Mouse (Mus musculus): Measurements from ENCODE around the gene Urb2. TPM values are rescaled to one million over a fixed set of nuclear protein-coding genes. Genes with fewer than 3 reads are reported as not detected.

Urb2 gene
- total and polyA plus RNA-seq, 2 experiments from 2014 or later: 1.8 to 14.8 TPM

DNA sequence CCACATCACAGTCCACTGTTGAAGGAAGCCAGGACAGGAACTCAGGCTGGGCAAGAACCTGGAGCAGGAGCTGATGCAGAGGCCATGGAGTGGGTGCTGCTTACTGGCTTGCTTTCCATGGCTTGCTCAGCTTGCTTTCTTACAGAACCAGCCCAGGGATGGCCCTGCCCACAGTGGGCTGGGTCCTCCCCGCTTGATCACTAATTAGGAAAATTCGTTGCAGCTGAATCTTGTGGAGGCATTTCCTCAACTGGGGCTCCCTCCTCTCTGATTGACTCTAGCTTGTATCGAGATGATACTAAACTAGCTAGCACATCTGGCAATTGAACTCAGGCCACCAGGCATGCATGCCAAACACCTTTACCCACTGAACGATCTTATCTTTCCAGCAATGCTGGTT, 18.0 kb downstream of the Urb2 start:
- H3K36me3 ChIP-seq (ENCODE audit: insufficient read depth): peaks cover 65% of the 10 kb centered on the region

DNA sequence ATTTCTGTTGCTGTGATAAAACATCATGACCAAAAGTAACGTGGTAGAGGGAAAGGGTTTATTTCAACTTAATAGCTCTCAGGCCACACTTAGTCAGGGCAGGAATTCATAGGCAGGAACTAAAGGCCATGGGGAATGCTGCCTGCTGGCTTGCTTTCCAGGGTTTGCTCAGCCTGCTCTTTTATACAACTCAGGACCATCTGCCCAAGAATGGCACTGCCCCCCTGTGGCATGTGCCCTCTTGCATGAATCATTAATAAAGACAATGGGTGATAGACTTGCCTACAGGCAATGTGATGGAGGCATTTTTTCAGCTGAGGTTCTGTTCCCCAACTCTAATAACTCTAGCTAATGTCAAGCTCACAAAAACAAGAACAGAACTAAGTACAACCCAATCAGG, 20.9 kb downstream of the Urb2 start:
- 84% methylated on average over 1 of the region's 1 CpGs for WGBS
- Histone ChIP-seq H3K27ac (ENCODE audit: low read depth, low read length) (no peak overlapping the region), H3K27me3 (ENCODE audit: insufficient read depth, low read length) (no peaks in the 10 kb centered on the region), H3K4me3 (ENCODE audit: low read depth, low read length) (no peak overlapping the region), H3K9ac (no peak overlapping the region), H3K4me2 (ENCODE audit: low read depth) (no peak overlapping the region), H3K9me3 (ENCODE audit: low read length) (no peaks in the 10 kb centered on the region), H3K4me1 (ENCODE audit: insufficient read depth) (no peaks in the 10 kb centered on the region), H3K36me3 (ENCODE audit: insufficient read depth) (peaks cover 53% of the 10 kb centered on the region)
- TF ChIP-seq CTCF (IDR thresholded peaks at IDR 0.05; ENCODE audit: low read depth): no peak
- no peak for DNase-seq
- no peak for ATAC-seq

More for the DNA sequence above, 18.0 kb downstream of the Urb2 start:
- TF ChIP-seq CTCF (IDR thresholded peaks at IDR 0.05; ENCODE audit: low read depth): no peak
- Histone ChIP-seq H3K4me3 (ENCODE audit: low read depth, low read length) (no peak overlapping the region), H3K9me3 (ENCODE audit: low read length) (no peaks in the 10 kb centered on the region), H3K4me2 (ENCODE audit: low read depth) (no peak overlapping the region), H3K4me1 (ENCODE audit: insufficient read depth) (no peaks in the 10 kb centered on the region), H3K9ac (no peak overlapping the region), H3K27ac (ENCODE audit: low read depth, low read length) (no peak overlapping the region), H3K27me3 (ENCODE audit: insufficient read depth, low read length) (no peaks in the 10 kb centered on the region)
- DNase-seq (no peak), ATAC-seq (no peak)
- 85% methylated on average over 4 of the region's 4 CpGs for WGBS

DNA sequence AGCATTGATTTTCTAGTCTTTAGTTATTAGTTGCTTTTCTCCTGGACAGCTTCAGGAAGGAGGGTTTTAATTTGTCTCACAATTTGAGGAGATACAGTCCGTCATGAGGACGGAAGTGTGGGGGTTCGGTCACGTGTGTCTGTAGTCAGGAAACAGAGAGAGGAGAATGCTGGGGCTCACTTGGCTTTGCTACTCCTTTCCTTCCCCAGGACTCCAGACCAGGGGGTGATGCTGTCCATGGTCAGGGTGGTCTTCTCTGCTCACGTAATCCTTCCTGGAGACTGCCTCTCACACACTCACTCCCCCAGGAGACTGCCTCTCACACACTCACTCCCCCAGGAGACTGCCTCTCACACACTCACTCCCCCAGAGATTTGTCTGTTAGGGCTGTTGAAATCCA, 23.1 kb downstream of the Urb2 start:
- Histone ChIP-seq H3K36me3 (ENCODE audit: insufficient read depth) (peaks cover 42% of the 10 kb centered on the region), H3K4me1 (ENCODE audit: insufficient read depth) (no peaks in the 10 kb centered on the region), H3K27me3 (ENCODE audit: insufficient read depth, low read length) (no peaks in the 10 kb centered on the region), H3K9me3 (ENCODE audit: low read length) (no peaks in the 10 kb centered on the region), H3K4me3 (ENCODE audit: low read depth, low read length) (no peak overlapping the region), H3K4me2 (ENCODE audit: low read depth) (no peak overlapping the region), H3K9ac (no peak overlapping the region), H3K27ac (ENCODE audit: low read depth, low read length) (no peak overlapping the region)
- no peak for TF ChIP-seq CTCF (IDR thresholded peaks at IDR 0.05; ENCODE audit: low read depth)
- DNase-seq (no peak), ATAC-seq (no peak)
- WGBS: 95% methylated on average over 5 of the region's 5 CpGs

DNA sequence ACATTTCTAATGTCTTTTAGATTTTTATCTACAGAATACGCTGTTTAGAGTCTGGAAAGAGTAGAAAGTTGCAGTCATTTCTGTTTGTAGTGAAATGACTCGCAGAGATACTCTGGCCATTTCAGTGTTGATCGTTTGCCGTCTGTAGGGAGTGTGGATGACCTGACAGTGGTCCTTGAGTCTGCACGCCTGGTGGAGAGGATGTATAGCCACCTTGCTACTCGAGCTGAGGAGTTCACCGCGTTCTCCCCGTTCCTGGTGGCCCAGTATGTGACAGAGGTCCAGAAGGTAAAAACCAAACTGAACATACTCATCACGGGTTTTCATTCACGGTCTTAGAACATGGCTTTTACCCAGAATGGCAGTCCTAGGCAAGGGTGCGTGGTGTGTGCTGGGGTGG, 23.6 kb downstream of the Urb2 start:
- ATAC-seq (no peak), DNase-seq (no peak)
- TF ChIP-seq CTCF (IDR thresholded peaks at IDR 0.05; ENCODE audit: low read depth): no peak
- H3K4me2 ChIP-seq (ENCODE audit: low read depth): no peak overlapping the region
- H3K4me1 ChIP-seq (ENCODE audit: insufficient read depth): no peaks in the 10 kb centered on the region
- no peaks in the 10 kb centered on the region for H3K27me3 ChIP-seq (ENCODE audit: insufficient read depth, low read length)
- H3K4me3 ChIP-seq (ENCODE audit: low read depth, low read length): no peak overlapping the region
- no peaks in the 10 kb centered on the region for H3K9me3 ChIP-seq (ENCODE audit: low read length)
- H3K27ac ChIP-seq (ENCODE audit: low read depth, low read length): no peak overlapping the region
- 95% methylated on average over 12 of the region's 12 CpGs for WGBS
- H3K36me3 ChIP-seq (ENCODE audit: insufficient read depth): peaks cover 40% of the 10 kb centered on the region
- no peak overlapping the region for H3K9ac ChIP-seq

DNA sequence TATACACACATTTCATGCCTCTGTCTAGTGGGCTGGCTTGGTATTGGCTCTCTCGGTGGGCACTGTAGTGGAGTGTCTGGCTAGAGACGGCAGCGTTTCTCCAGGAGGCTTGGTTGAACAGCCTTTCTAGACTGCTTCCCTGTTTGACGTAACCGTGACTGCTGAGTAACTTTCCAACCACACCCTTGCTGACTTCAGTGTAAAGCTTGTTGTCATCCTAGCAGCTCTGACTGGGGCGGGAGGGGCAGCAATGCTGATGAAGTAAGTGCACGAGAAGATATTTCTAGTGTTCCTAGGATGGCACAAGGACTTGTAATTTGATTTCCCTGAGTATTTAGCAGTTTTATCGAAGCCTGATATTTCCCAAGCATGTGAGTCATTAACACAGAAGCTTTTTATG, 24.5 kb downstream of the Urb2 start:
- Histone ChIP-seq H3K9me3 (ENCODE audit: low read length) (no peaks in the 10 kb centered on the region), H3K4me1 (ENCODE audit: insufficient read depth) (no peaks in the 10 kb centered on the region), H3K27me3 (ENCODE audit: insufficient read depth, low read length) (no peaks in the 10 kb centered on the region), H3K4me3 (ENCODE audit: low read depth, low read length) (no peak overlapping the region), H3K27ac (ENCODE audit: low read depth, low read length) (no peak overlapping the region), H3K9ac (no peak overlapping the region), H3K4me2 (ENCODE audit: low read depth) (no peak overlapping the region), H3K36me3 (ENCODE audit: insufficient read depth) (peaks cover 44% of the 10 kb centered on the region)
- DNase-seq (no peak), ATAC-seq (no peak)
- 91% methylated on average over 8 of the region's 8 CpGs for WGBS
- no peak for TF ChIP-seq CTCF (IDR thresholded peaks at IDR 0.05; ENCODE audit: low read depth)

DNA sequence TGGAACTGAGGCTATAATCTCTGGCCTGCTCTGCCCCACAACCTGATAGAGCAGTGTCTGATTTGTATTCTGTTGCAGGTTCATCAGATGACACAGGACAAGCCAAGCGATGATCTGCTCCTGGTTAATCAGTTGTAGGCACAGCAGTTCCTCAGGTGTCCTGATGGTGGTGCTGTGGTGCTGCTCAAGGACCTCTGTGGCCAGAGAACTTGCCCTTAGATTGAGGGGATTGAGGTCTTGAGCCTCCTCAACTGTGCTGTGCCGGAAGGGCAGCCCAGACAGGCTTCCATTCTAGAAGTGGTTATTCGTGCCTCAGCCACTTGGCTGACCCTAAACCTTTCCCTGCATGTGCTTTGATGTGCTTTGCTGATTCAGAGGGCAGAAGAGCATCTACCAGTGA, 30.8 kb downstream of the Urb2 start:
- Histone ChIP-seq H3K9ac (no peak overlapping the region), H3K4me2 (ENCODE audit: low read depth) (no peak overlapping the region), H3K27me3 (ENCODE audit: insufficient read depth, low read length) (no peaks in the 10 kb centered on the region), H3K4me1 (ENCODE audit: insufficient read depth) (no peaks in the 10 kb centered on the region), H3K9me3 (ENCODE audit: low read length) (no peaks in the 10 kb centered on the region), H3K36me3 (ENCODE audit: insufficient read depth) (peaks cover 14% of the 10 kb centered on the region), H3K4me3 (ENCODE audit: low read depth, low read length) (no peak overlapping the region), H3K27ac (ENCODE audit: low read depth, low read length) (no peak overlapping the region)
- 19% methylated on average over 3 of the region's 3 CpGs for WGBS
- TF ChIP-seq CTCF (IDR thresholded peaks at IDR 0.05; ENCODE audit: low read depth): peak; percentile 99
- DNase-seq (peak; percentile 80), ATAC-seq (peak; percentile 48; the same call in 1 of the 2 replicates)

DNA sequence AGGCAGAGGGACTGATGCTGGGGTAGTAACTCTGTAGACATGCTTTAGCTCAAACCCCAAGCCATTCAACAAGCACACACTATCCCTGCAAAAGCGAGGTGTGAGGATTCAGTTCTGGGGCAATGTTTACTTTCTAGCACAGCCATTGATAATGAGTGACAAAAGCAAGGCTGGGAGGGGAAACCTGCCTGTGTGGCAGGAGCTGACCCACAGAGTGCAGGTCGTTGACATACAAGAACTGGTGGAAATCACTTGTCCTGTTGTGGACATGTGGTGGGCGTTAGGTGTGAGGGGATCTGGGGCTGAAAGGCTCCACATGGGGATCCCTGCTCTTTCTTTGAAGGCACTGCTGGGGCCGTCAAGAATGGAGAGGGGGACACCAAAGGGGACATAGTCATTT, 31.3 kb downstream of the Urb2 start:
- H3K4me3 ChIP-seq (ENCODE audit: low read depth, low read length): no peak overlapping the region
- no peak overlapping the region for H3K4me2 ChIP-seq (ENCODE audit: low read depth)
- H3K4me1 ChIP-seq (ENCODE audit: insufficient read depth): no peaks in the 10 kb centered on the region
- H3K9me3 ChIP-seq (ENCODE audit: low read length): no peaks in the 10 kb centered on the region
- H3K27me3 ChIP-seq (ENCODE audit: insufficient read depth, low read length): no peaks in the 10 kb centered on the region
- no peak for DNase-seq
- H3K27ac ChIP-seq (ENCODE audit: low read depth, low read length): no peak overlapping the region
- H3K9ac ChIP-seq: no peak overlapping the region
- no peak for ATAC-seq
- no peak for TF ChIP-seq CTCF (IDR thresholded peaks at IDR 0.05; ENCODE audit: low read depth)
- peaks cover 11% of the 10 kb centered on the region for H3K36me3 ChIP-seq (ENCODE audit: insufficient read depth)
- 66% methylated on average over 4 of the region's 4 CpGs for WGBS

All from forebrain, postnatal 0 days (tissue).